In the genomic region with DNA sequence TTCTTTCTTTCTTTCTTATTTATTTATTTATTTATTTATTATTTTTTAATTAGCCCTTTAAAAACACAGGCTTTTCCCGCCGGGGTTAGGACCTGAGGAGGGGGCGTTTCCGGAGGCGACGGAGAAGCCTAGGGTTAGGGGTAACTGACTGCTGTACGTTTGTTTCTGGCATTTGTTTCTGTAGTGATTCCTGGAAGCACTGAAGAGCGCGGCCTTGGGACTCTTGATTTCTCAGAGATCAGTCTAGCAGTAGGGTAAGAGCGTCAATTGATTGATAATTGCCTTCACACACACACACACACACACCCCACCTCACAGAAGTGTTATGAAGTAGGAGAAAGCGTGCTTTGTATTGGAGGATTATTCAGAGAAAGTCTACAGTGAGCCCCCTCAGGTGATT, we compare ENCODE assay signal across 8 mouse cellular contexts. TPM values are rescaled to one million over a fixed set of nuclear protein-coding genes. Genes with fewer than 3 reads are reported as not detected.
DNase-seq lines count a peak whose midpoint lies in the region; ATAC-seq and TF ChIP-seq lines count a peak whose summit lies in the region.

No protein-coding gene starts in this region.

- peak overlapping the region; percentile 94 for H3K4me3 ChIP-seq in kidney, embryonic 16.5 days (ENCODE audit: low read length)
- peak overlapping the region; percentile 30 for H3K4me3 ChIP-seq in bone marrow, adult 2 months (replicated peaks; ENCODE audit: control insufficient read depth, low read depth, low read length)
- peak overlapping the region; percentile 86 for H3K4me3 ChIP-seq in forebrain, embryonic 16.5 days (replicated peaks; ENCODE audit: low read length)
- H3K4me3 ChIP-seq in liver, embryonic 16.5 days (ENCODE audit: low read depth, low read length), result peak overlapping the region; percentile 92

- H3K27me3 ChIP-seq in kidney, embryonic 16.5 days (ENCODE audit: insufficient read depth, low read length), result no peaks in the 10 kb centered on the region; the same call in 1 of the 2 replicates
- no peaks in the 10 kb centered on the region for H3K27me3 ChIP-seq in forebrain, embryonic 16.5 days (replicated peaks; ENCODE audit: control insufficient read depth, insufficient read depth, low read length)
- H3K27me3 ChIP-seq in liver, embryonic 16.5 days (ENCODE audit: control insufficient read depth, insufficient read depth, low read depth, low read length), result peaks cover 2% of the 10 kb centered on the region; the same call in 1 of the 2 replicates

- H3K4me2 ChIP-seq in kidney, embryonic 16.5 days (replicated peaks; ENCODE audit: low read depth, low read length), result peak overlapping the region; percentile 80
- peak overlapping the region; percentile 78 for H3K4me2 ChIP-seq in forebrain, embryonic 16.5 days (ENCODE audit: low read length)
- H3K4me2 ChIP-seq in liver, embryonic 16.5 days (ENCODE audit: low read depth, low read length), result peak overlapping the region; percentile 97

- no peak for TF ChIP-seq POLR2A in bone marrow, adult 2 months (IDR thresholded peaks at IDR 0.05; ENCODE audit: borderline replicate concordance, control insufficient read depth, low read depth, low read length)

- ATAC-seq in kidney, embryonic 16.5 days (ENCODE audit: low FRiP score, low TSS enrichment), result peak; percentile 37
- peak; percentile 39 for ATAC-seq in forebrain, embryonic 16.5 days
- ATAC-seq in liver, embryonic 16.5 days (ENCODE audit: low read depth), result no peak
- ATAC-seq in granulocyte monocyte progenitor cell, adult 5-6 weeks (replicated peaks; ENCODE audit: poor library complexity, severe bottlenecking), result no peak

- peak overlapping the region; percentile 91 for H3K9ac ChIP-seq in kidney, embryonic 16.5 days (replicated peaks; ENCODE audit: low read length)
- H3K9ac ChIP-seq in forebrain, embryonic 16.5 days (replicated peaks; ENCODE audit: low read depth, low read length), result peak overlapping the region; percentile 93
- peak overlapping the region; percentile 87 for H3K9ac ChIP-seq in liver, embryonic 16.5 days (ENCODE audit: low read depth, low read length)

- no peaks in the 10 kb centered on the region for H3K9me3 ChIP-seq in kidney, embryonic 16.5 days (ENCODE audit: low read length)
- H3K9me3 ChIP-seq in forebrain, embryonic 16.5 days (ENCODE audit: control insufficient read depth, low read length), result no peaks in the 10 kb centered on the region
- no peaks in the 10 kb centered on the region for H3K9me3 ChIP-seq in liver, embryonic 16.5 days (replicated peaks; ENCODE audit: control insufficient read depth, low read length)

- H3K36me3 ChIP-seq in kidney, embryonic 16.5 days (ENCODE audit: insufficient read depth, low read length), result no peaks in the 10 kb centered on the region
- H3K36me3 ChIP-seq in forebrain, embryonic 16.5 days (ENCODE audit: control insufficient read depth, insufficient read depth), result 0 out of 2 replicates have a peak, but pooled peaks cover 2% of the 10 kb centered on the region
- no peaks in the 10 kb centered on the region for H3K36me3 ChIP-seq in liver, embryonic 16.5 days (ENCODE audit: control insufficient read depth, insufficient read depth)

- TF ChIP-seq CTCF in bone marrow, adult 2 months (IDR thresholded peaks at IDR 0.05; ENCODE audit: control insufficient read depth, insufficient read depth, low read length), result no peak

- H3K4me1 ChIP-seq in kidney, embryonic 16.5 days (ENCODE audit: insufficient read depth, low read length), result peaks cover 6% of the 10 kb centered on the region; the same call in 1 of the 2 replicates
- H3K4me1 ChIP-seq in bone marrow, adult 2 months (ENCODE audit: control insufficient read depth, insufficient read depth, low read length), result no peaks in the 10 kb centered on the region
- peaks cover 8% of the 10 kb centered on the region for H3K4me1 ChIP-seq in forebrain, embryonic 16.5 days (replicated peaks; ENCODE audit: control insufficient read depth, insufficient read depth, low read length)
- H3K4me1 ChIP-seq in liver, embryonic 16.5 days (ENCODE audit: control insufficient read depth, low read depth, low read length), result peaks cover 10% of the 10 kb centered on the region

- DNase-seq in kidney, adult 11 months, result no peak
- no peak for DNase-seq in cerebellum, adult 18-20 months
- DNase-seq in kidney, adult 9 months, result no peak

- H3K27ac ChIP-seq in kidney, embryonic 16.5 days (ENCODE audit: low read length), result peak overlapping the region; percentile 65; the same call in 1 of the 2 replicates
- no peak overlapping the region for H3K27ac ChIP-seq in bone marrow, adult 2 months (ENCODE audit: control insufficient read depth, insufficient read depth, low read depth, low read length, poor library complexity)
- H3K27ac ChIP-seq in forebrain, embryonic 16.5 days (ENCODE audit: low read length), result peak overlapping the region; percentile 59; the same call in 1 of the 2 replicates
- H3K27ac ChIP-seq in liver, embryonic 16.5 days (ENCODE audit: low read length), result no peak overlapping the region

- 5% methylated on average over 11 of the region's 11 CpGs for WGBS in kidney, embryonic 16.5 days
- 20% methylated on average over 11 of the region's 11 CpGs for WGBS in bone marrow, adult 2 months
- 2% methylated on average over 11 of the region's 11 CpGs for WGBS in forebrain, embryonic 16.5 days
- WGBS in liver, embryonic 16.5 days (ENCODE audit: insufficient replicate concordance), result 11% methylated on average over 11 of the region's 11 CpGs

RNA-seq across cellular contexts. Expression of gene Iqcb1, which starts 0.6 kb away (rescaled TPM):
- 33.8 TPM in 2 replicates for polyA plus RNA-seq in kidney, embryonic 16.5 days (2015; fragmentation: Nextera tagmentation; extraction: Ambion mirVana)
- polyA plus RNA-seq in bone marrow, adult 2 months (2011; ENCODE audit: insufficient read depth, insufficient read length, low replicate concordance, missing spikeins), result 16.7 and 20.4 TPM in 2 replicates
- polyA plus RNA-seq in forebrain, embryonic 16.5 days (2015; fragmentation: Nextera tagmentation; extraction: Ambion mirVana), result 58.8 and 59.3 TPM in 2 replicates
- 7.4 and 9.0 TPM in 2 replicates for polyA plus RNA-seq in liver, embryonic 16.5 days (2015; fragmentation: Nextera tagmentation; extraction: Ambion mirVana)
- 4.7 and 13.6 TPM in 2 replicates for total RNA-seq in granulocyte monocyte progenitor cell, adult 5-6 weeks (2014; fragmentation: Nextera tagmentation)
- total RNA-seq in granulocyte monocyte progenitor cell, adult 5-6 weeks (2017), result 10.8 and 11.2 TPM in 2 replicates

RNA-seq across cellular contexts. Expression of gene Slc15a2, which starts 44.1 kb away (rescaled TPM):
- 21.7 and 28.5 TPM in 2 replicates for polyA plus RNA-seq in kidney, embryonic 16.5 days (2015; fragmentation: Nextera tagmentation; extraction: Ambion mirVana)
- polyA plus RNA-seq in bone marrow, adult 2 months (2011; ENCODE audit: insufficient read depth, insufficient read length, low replicate concordance, missing spikeins), result 6.7 and 12.6 TPM in 2 replicates
- polyA plus RNA-seq in forebrain, embryonic 16.5 days (2015; fragmentation: Nextera tagmentation; extraction: Ambion mirVana), result 12.7 and 13.6 TPM in 2 replicates
- 1.8 and 2.7 TPM in 2 replicates for polyA plus RNA-seq in liver, embryonic 16.5 days (2015; fragmentation: Nextera tagmentation; extraction: Ambion mirVana)
- total RNA-seq in granulocyte monocyte progenitor cell, adult 5-6 weeks (2014; fragmentation: Nextera tagmentation), result 5.8 and 9.2 TPM in 2 replicates
- total RNA-seq in granulocyte monocyte progenitor cell, adult 5-6 weeks (2017), result 6.1 and 10.6 TPM in 2 replicates

RNA-seq across cellular contexts. Expression of gene Eaf2, which starts 46.0 kb away (rescaled TPM):
- polyA plus RNA-seq in kidney, embryonic 16.5 days (2015; fragmentation: Nextera tagmentation; extraction: Ambion mirVana), result 9.8 and 11.6 TPM in 2 replicates
- 3.5 and 9.2 TPM in 2 replicates for polyA plus RNA-seq in bone marrow, adult 2 months (2011; ENCODE audit: insufficient read depth, insufficient read length, low replicate concordance, missing spikeins)
- polyA plus RNA-seq in forebrain, embryonic 16.5 days (2015; fragmentation: Nextera tagmentation; extraction: Ambion mirVana), result 0.52 and 1.2 TPM in 2 replicates
- 0.20 and 0.28 TPM in 2 replicates for polyA plus RNA-seq in liver, embryonic 16.5 days (2015; fragmentation: Nextera tagmentation; extraction: Ambion mirVana)
- total RNA-seq in granulocyte monocyte progenitor cell, adult 5-6 weeks (2014; fragmentation: Nextera tagmentation), result 2.8 TPM in 1 of 2 replicates, not detected in the other
- total RNA-seq in granulocyte monocyte progenitor cell, adult 5-6 weeks (2017), result not detected in 2 replicates

RNA-seq across cellular contexts. Expression of gene Golgb1, which starts 46.1 kb away (rescaled TPM):
- polyA plus RNA-seq in kidney, embryonic 16.5 days (2015; fragmentation: Nextera tagmentation; extraction: Ambion mirVana), result 97.0 and 106 TPM in 2 replicates
- 10.4 and 14.5 TPM in 2 replicates for polyA plus RNA-seq in bone marrow, adult 2 months (2011; ENCODE audit: insufficient read depth, insufficient read length, low replicate concordance, missing spikeins)
- polyA plus RNA-seq in forebrain, embryonic 16.5 days (2015; fragmentation: Nextera tagmentation; extraction: Ambion mirVana), result 84.2 and 93.0 TPM in 2 replicates
- 24.2 and 24.8 TPM in 2 replicates for polyA plus RNA-seq in liver, embryonic 16.5 days (2015; fragmentation: Nextera tagmentation; extraction: Ambion mirVana)
- total RNA-seq in granulocyte monocyte progenitor cell, adult 5-6 weeks (2014; fragmentation: Nextera tagmentation), result 31.5 and 39.4 TPM in 2 replicates
- 32.4 and 59.6 TPM in 2 replicates for total RNA-seq in granulocyte monocyte progenitor cell, adult 5-6 weeks (2017)

Comparison
In these comparisons a context has a peak if more than half of its experiments do, and no peak if none do; other contexts are left out.
1. ATAC-seq: peak in kidney, embryonic 16.5 days (single experiment) and forebrain, embryonic 16.5 days (single experiment); none in liver, embryonic 16.5 days (single experiment) and granulocyte monocyte progenitor cell, adult 5-6 weeks (single experiment).
2. H3K27ac ChIP-seq: peak in kidney, embryonic 16.5 days (single experiment) and forebrain, embryonic 16.5 days (single experiment); none in bone marrow, adult 2 months (single experiment) and liver, embryonic 16.5 days (single experiment).
3. H3K4me3 ChIP-seq: peak in every context shown above with its lines; median percentile 94 in kidney, embryonic 16.5 days; 92 in liver, embryonic 16.5 days; 86 in forebrain, embryonic 16.5 days; 30 in bone marrow, adult 2 months.
4. Peak in every context shown above with its lines, with median percentiles within 50 percentile points of each other: H3K4me2 ChIP-seq and H3K9ac ChIP-seq.